Mouse (Mus musculus) brain, embryonic 14.5 days (tissue): ENCODE data around the gene Psmb3. TPM values are rescaled to one million over a fixed set of nuclear protein-coding genes. Genes with fewer than 3 reads are reported as not detected.
"Not testable (repeated sequence)": the region's sequence is repeated elsewhere in the genome, so short reads cannot be mapped to it uniquely, and the experiment has no call there.

ENCODE experiments used
- DNase-seq: peaks from one replicate; pipeline ENCODE4 v3.0.0-alpha.2; 2011; ENCODE audit warnings: low read depth
- CTCF ChIP-seq: fragments of 200-500 bp; IDR thresholded peaks from 2 replicates; pipeline ENCODE4 v1.5.1; 2012; ENCODE audit warnings: inconsistent platforms, mild to moderate bottlenecking, moderate library complexity, borderline replicate concordance; ENCODE audit not compliant: insufficient read depth, insufficient read length; ENCODE audit errors: extremely low read depth
- POLR2A ChIP-seq: fragments of 200-500 bp; IDR thresholded peaks from 2 replicates; pipeline ENCODE4 v1.6.1; 2012; ENCODE audit warnings: mild to moderate bottlenecking, inconsistent platforms, borderline replicate concordance; ENCODE audit not compliant: poor library complexity, insufficient read depth, insufficient read length, severe bottlenecking; ENCODE audit errors: extremely low read depth
- polyA plus RNA-seq: library from polyadenylated mRNA; depleted of rRNA; stranded (reverse); fragments of >200 nt; gene quantifications from 2 replicates; pipeline ENCODE4 v1.2.3, GENCODE M21; 2012; rRNA removed

Psmb3 gene
- polyA plus RNA-seq: 356 and 525 TPM in 2 replicates

- peak; percentile 65; the same call in 1 of the 2 replicates for TF ChIP-seq POLR2A
- TF ChIP-seq CTCF: no peak
- peak; percentile 100 for DNase-seq
Observed at GRCm38 (mm10) chr11:97703039-97703826, at the start of gene Psmb3. Psmb3 (plus strand) TSS chr11:97703399.

- DNase-seq: no peak
- TF ChIP-seq CTCF (no peak), POLR2A (no peak)
Observed at GRCm38 (mm10) chr11:97654210-97654609, 49.0 kb upstream of the Psmb3 start.

DNA sequence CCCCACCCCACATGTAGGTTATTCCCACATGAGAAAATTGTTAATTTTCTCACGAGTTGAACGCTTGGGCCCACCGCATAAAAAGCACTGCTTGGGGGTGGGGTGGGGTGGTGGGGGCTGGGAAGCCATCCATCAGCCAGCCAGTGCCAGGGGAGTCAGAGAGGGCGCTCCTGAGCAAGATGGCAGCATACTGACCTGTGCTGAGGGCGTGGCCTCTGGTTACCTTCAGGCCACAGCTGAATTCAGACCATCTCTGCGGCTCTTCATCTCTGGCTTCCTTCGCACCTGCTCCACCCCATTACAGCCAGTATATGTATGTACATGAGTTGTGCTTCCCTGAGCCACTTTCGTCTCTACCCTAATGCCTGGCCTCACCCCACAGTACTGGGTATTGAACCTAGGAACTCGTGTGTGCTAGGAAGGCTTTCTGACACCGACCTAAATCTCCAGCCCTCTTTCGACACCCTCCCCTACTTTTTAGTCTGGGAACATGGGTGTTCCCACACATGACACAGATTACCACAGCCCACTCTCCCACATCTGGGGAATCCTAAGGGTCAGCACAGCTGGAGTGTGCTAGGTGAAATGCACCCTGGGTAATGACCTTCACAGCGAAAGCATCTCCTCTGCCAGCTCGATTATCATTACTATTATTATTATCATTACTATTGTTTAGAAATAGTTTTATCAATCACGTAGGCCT lies 46.8 kb upstream of the Psmb3 start:
- DNase-seq: no peak
- no peak for TF ChIP-seq POLR2A
- TF ChIP-seq CTCF: no peak

DNA sequence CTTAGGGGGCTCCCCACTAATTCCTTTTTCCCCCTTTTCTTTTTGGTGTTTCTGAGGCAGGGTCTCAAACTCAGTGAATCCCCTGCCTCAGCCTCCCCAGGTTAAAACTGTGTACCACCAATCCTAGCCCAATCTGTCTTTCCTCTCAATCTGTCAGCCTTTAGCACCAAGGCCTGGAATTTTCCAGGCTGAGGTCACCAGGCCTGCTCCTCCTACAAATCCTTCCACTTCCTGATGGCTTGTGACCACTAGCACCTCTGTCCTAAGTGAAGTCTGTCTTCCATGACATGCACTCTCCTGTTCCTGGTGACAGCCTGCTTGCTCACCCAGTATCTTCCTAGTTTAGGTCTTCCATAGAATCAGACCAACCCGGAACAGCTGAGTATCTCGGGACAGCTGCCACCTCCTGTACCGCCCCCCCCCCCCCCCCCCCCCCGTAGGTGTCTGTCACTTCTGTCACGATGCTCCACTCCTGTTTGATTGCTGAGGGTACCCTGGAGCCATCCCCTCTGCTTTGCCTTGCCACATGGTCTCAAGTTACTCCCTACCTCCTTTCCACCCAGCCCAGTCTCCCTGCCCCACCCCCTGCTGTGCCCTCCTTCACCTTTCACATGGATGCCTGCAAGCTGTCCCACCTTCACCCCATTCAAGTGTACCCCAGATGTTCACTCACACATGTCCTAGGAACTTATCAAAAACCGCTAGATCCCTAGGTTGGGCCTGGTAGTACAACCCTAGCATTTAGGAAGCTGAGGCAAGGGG lies 45.8 kb upstream of the Psmb3 start:
- DNase-seq: no peak
- TF ChIP-seq CTCF (no peak), POLR2A (no peak)

DNA sequence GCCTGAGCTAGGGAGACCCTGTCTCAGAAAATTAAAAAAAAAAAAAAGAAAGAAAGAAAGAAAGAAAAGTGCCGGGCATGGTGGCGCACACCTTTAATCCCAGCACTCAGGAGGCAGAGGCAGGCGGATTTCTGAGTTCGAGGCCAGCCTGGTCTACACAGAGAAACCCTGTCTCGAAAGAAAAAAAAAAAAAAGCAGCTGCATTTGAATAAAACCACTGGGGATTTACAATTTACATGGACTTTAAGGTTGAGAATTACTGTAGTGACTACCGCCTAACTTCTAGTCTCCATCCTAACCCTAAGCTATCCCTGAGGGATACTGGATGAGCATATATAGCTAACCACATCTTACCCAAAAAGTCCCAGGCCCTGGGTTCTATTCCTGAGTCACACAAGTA lies 45.2 kb upstream of the Psmb3 start:
- not testable (repeated sequence) for DNase-seq

DNA sequence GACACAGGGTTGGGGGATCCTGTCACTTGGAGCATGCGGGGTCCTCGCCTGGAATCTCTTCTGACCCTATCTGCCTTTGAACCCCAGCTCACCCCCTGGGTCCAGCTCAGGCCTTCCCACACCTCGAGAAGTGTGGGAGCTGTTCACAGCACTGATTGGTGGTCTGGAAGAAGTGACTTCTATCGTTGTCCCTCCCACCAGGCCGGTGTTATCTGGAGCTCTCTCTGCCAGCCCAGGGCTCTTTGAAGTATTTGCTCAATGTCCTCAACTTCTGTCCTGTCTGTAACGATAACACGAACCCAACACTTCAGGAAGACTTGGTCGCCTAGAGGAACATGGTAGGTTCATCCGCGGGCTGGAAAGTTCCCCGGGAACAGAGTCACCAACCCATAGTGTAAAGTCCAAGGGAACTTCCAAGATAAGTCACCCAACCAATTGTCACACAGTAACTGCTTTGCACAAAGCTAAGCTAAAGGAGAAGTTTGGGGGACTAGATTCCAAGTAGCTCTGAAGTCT lies 44.4 kb upstream of the Psmb3 start:
- TF ChIP-seq CTCF (no peak), POLR2A (no peak)
- no peak for DNase-seq

- TF ChIP-seq POLR2A (no peak), CTCF (no peak)
- DNase-seq: no peak
Observed at GRCm38 (mm10) chr11:97659267-97659989, 43.8 kb upstream of the Psmb3 start.

DNA sequence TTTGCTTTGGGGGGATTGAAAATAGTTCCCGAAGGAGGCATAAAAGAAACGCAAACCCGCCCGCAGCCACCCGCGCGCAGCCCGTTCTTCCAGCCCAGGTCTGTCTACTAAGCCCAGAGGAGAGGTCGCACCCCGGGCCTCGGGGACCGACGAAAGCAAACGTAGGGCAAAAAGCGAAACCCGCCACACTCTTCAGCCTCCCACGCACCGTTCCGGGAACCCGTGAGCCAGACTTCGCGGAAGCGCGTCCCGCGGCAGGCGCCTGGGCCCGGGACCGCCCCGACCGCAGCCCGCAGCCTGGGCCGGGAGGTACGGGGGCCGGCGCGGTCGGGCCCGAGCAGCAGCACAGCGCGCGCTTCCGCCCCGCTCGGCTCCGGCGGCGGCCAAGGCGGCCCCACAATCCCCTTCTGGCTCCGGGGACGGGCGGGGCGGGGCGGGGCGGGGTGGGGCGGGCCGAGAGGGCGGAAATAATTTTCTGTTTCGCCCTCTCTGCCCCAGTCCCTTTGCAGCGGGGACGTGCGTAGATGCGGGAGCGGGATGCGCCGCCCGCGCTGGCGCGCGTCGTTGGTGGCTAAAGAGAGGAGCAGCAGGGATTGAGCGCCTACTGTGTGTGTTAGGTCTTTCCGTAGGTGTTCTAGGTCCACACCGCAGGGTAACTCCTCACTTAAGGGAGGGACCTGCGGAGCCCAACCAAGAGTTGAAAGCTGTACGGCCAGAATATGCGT lies 43.0 kb upstream of the Psmb3 start:
- TF ChIP-seq POLR2A (peak; percentile 63; the same call in 1 of the 2 replicates), CTCF (no peak)
- DNase-seq: peak; percentile 89

GRCm38 (mm10) chr11:97660734-97661647 lies 42.2 kb upstream of the Psmb3 start:
- DNase-seq: no peak
- TF ChIP-seq POLR2A: no peak
- no peak for TF ChIP-seq CTCF
